Mouse (Mus musculus) liver, embryonic 11.5 days (tissue): ENCODE data around the gene Erc2. TPM values are rescaled to one million over a fixed set of nuclear protein-coding genes. Genes with fewer than 3 reads are reported as not detected.

Experiments
- ATAC-seq: fragments of 200-750 bp; cut with Nextera tagmentation; replicated peaks from 2 replicates; pipeline ENCODE4 v1.8.0; 2017; ENCODE audit warnings: moderate number of reproducible peaks, mild to moderate bottlenecking, moderate TSS enrichment, moderate library complexity; ENCODE audit not compliant: low FRiP score
- DNase-seq: peaks from one replicate; pipeline ENCODE4 v3.0.0-alpha.2; 2017; ENCODE audit warnings: low spot score
- H3K27ac ChIP-seq: fragments of 300-500 bp; sonication (generic); 2 replicates; pipeline ENCODE4 v1.5.1; 2014; ENCODE audit warnings: mild to moderate bottlenecking, low read depth, low read length, control low read depth
- H3K27me3 ChIP-seq: fragments of 300-500 bp; sonication (generic); replicated peaks from 2 replicates; pipeline ENCODE4 v1.6.1; 2014; ENCODE audit warnings: low read length, mixed read lengths; ENCODE audit not compliant: control insufficient read depth, insufficient read depth
- H3K36me3 ChIP-seq: fragments of 300-500 bp; sonication (generic); 2 replicates; pipeline ENCODE4 v1.6.1; 2014; ENCODE audit warnings: mild to moderate bottlenecking, low read length, moderate library complexity, mixed read lengths; ENCODE audit not compliant: control insufficient read depth, insufficient read depth
- H3K4me1 ChIP-seq: fragments of 300-500 bp; sonication (generic); replicated peaks from 2 replicates; pipeline ENCODE4 v1.6.1; 2014; ENCODE audit warnings: low read length, mixed read lengths; ENCODE audit not compliant: control insufficient read depth, insufficient read depth
- H3K4me2 ChIP-seq: fragments of 300-500 bp; sonication (generic); 2 replicates; pipeline ENCODE4 v1.6.1; 2014; ENCODE audit warnings: mild to moderate bottlenecking, control low read depth, moderate library complexity
- H3K4me3 ChIP-seq: fragments of 300-500 bp; sonication (generic); 2 replicates; pipeline ENCODE4 v1.5.1; 2014; ENCODE audit warnings: low read depth, low read length, control low read depth
- H3K9ac ChIP-seq: fragments of 300-500 bp; sonication (generic); 2 replicates; pipeline ENCODE4 v1.6.1; 2014; ENCODE audit warnings: low read depth, low read length, control low read depth
- H3K9me3 ChIP-seq: fragments of 300-500 bp; sonication (generic); 2 replicates; pipeline ENCODE4 v1.6.1; 2016; ENCODE audit warnings: low read length, inconsistent platforms, mixed read lengths; ENCODE audit not compliant: control insufficient read depth
- WGBS: fragments of 180-500 bp; shearing (Covaris S2); extraction: QIAGEN DNeasy Blood & Tissue Kit; methylation state at CpG from one replicate; pipeline ENCODE4 v1.1.7; 2014; 5-methylcytosine and 5-hydroxymethylcytosine counted together
- polyA plus RNA-seq: library from polyadenylated mRNA; unstranded; fragments of >200 nt; fragmentation: Nextera tagmentation; extraction: Ambion mirVana; gene quantifications from 2 replicates; pipeline ENCODE4 v1.2.1, GENCODE M21; 2014

Gene Erc2
- polyA plus RNA-seq, 1 experiment from 2014 or later, result 1.6 TPM

GRCm38 (mm10) chr14:28300095-28300494 is 677.9 kb downstream of the Erc2 start:
- ATAC-seq (no peak), DNase-seq (no peak)
- no peaks in the 10 kb centered on the region for H3K36me3 ChIP-seq
- H3K4me2 ChIP-seq, result no peak overlapping the region
- WGBS, result 70% methylated on average over 6 of the region's 6 CpGs
- H3K27ac ChIP-seq, result no peak overlapping the region
- no peaks in the 10 kb centered on the region for H3K27me3 ChIP-seq
- no peak overlapping the region for H3K4me3 ChIP-seq
- H3K4me1 ChIP-seq, result no peaks in the 10 kb centered on the region
- H3K9me3 ChIP-seq, result no peaks in the 10 kb centered on the region
- no peak overlapping the region for H3K9ac ChIP-seq

GRCm38 (mm10) chr14:28301251-28301650 is 679.0 kb downstream of the Erc2 start:
- 34% methylated on average over 5 of the region's 5 CpGs for WGBS

GRCm38 (mm10) chr14:28304131-28304530 is 681.9 kb downstream of the Erc2 start:
- no peaks in the 10 kb centered on the region for H3K9me3 ChIP-seq
- H3K4me1 ChIP-seq, result no peaks in the 10 kb centered on the region
- WGBS, result 70% methylated on average over 5 of the region's 5 CpGs
- ATAC-seq (no peak), DNase-seq (no peak)
- H3K27ac ChIP-seq, result no peak overlapping the region
- H3K4me3 ChIP-seq, result no peak overlapping the region
- no peaks in the 10 kb centered on the region for H3K36me3 ChIP-seq
- no peak overlapping the region for H3K4me2 ChIP-seq
- H3K27me3 ChIP-seq, result no peaks in the 10 kb centered on the region
- H3K9ac ChIP-seq, result no peak overlapping the region

More at GRCm38 (mm10) chr14:28301251-28301650, 679.0 kb downstream of the Erc2 start:
- Histone ChIP-seq H3K4me2 (no peak overlapping the region), H3K36me3 (no peaks in the 10 kb centered on the region), H3K4me1 (no peaks in the 10 kb centered on the region), H3K27ac (no peak overlapping the region), H3K4me3 (no peak overlapping the region), H3K27me3 (no peaks in the 10 kb centered on the region), H3K9ac (no peak overlapping the region), H3K9me3 (no peaks in the 10 kb centered on the region)
- DNase-seq (no peak), ATAC-seq (no peak)

- Histone ChIP-seq H3K4me2 (no peak overlapping the region), H3K27ac (no peak overlapping the region), H3K4me1 (no peaks in the 10 kb centered on the region), H3K4me3 (no peak overlapping the region), H3K36me3 (no peaks in the 10 kb centered on the region), H3K9me3 (no peaks in the 10 kb centered on the region), H3K9ac (no peak overlapping the region), H3K27me3 (no peaks in the 10 kb centered on the region)
- DNase-seq (no peak), ATAC-seq (no peak)
- WGBS, result 73% methylated on average over 1 of the region's 1 CpGs
Measured at GRCm38 (mm10) chr14:28308661-28309060, 686.4 kb downstream of the Erc2 start.

GRCm38 (mm10) chr14:28316851-28317250 is 694.6 kb downstream of the Erc2 start:
- 83% methylated on average over 7 of the region's 7 CpGs for WGBS
- no peaks in the 10 kb centered on the region for H3K4me1 ChIP-seq
- H3K4me3 ChIP-seq, result no peak overlapping the region
- no peaks in the 10 kb centered on the region for H3K27me3 ChIP-seq
- no peak overlapping the region for H3K9ac ChIP-seq
- no peaks in the 10 kb centered on the region for H3K9me3 ChIP-seq
- no peak overlapping the region for H3K4me2 ChIP-seq
- no peak for ATAC-seq
- no peak for DNase-seq
- no peak overlapping the region for H3K27ac ChIP-seq
- H3K36me3 ChIP-seq, result no peaks in the 10 kb centered on the region

- no peaks in the 10 kb centered on the region for H3K36me3 ChIP-seq
- DNase-seq (no peak), ATAC-seq (no peak)
- H3K27me3 ChIP-seq, result no peaks in the 10 kb centered on the region
- H3K27ac ChIP-seq, result no peak overlapping the region
- no peak overlapping the region for H3K4me3 ChIP-seq
- no peaks in the 10 kb centered on the region for H3K4me1 ChIP-seq
- WGBS, result 84% methylated on average over 5 of the region's 5 CpGs
- H3K9me3 ChIP-seq, result no peaks in the 10 kb centered on the region
- H3K9ac ChIP-seq, result no peak overlapping the region
- no peak overlapping the region for H3K4me2 ChIP-seq
Measured at GRCm38 (mm10) chr14:28321916-28322534, 699.8 kb downstream of the Erc2 start.

GRCm38 (mm10) chr14:28323243-28323642 is 701.0 kb downstream of the Erc2 start:
- DNase-seq (no peak), ATAC-seq (no peak)
- H3K4me1 ChIP-seq, result no peaks in the 10 kb centered on the region
- H3K4me2 ChIP-seq, result no peak overlapping the region
- no peaks in the 10 kb centered on the region for H3K27me3 ChIP-seq
- H3K36me3 ChIP-seq, result no peaks in the 10 kb centered on the region
- no peak overlapping the region for H3K9ac ChIP-seq
- no peaks in the 10 kb centered on the region for H3K9me3 ChIP-seq
- H3K27ac ChIP-seq, result no peak overlapping the region
- H3K4me3 ChIP-seq, result no peak overlapping the region
- 77% methylated on average over 2 of the region's 2 CpGs for WGBS

- no peaks in the 10 kb centered on the region for H3K36me3 ChIP-seq
- no peaks in the 10 kb centered on the region for H3K4me1 ChIP-seq
- H3K4me3 ChIP-seq, result no peak overlapping the region
- no peaks in the 10 kb centered on the region for H3K27me3 ChIP-seq
- ATAC-seq (no peak), DNase-seq (no peak)
- H3K9ac ChIP-seq, result no peak overlapping the region
- no peak overlapping the region for H3K27ac ChIP-seq
- no peak overlapping the region for H3K4me2 ChIP-seq
- WGBS, result 57% methylated on average over 2 of the region's 2 CpGs
- no peaks in the 10 kb centered on the region for H3K9me3 ChIP-seq
Measured at GRCm38 (mm10) chr14:28323727-28324126, 701.5 kb downstream of the Erc2 start.

GRCm38 (mm10) chr14:28326456-28326855 is 704.2 kb downstream of the Erc2 start:
- H3K9me3 ChIP-seq, result no peaks in the 10 kb centered on the region
- DNase-seq (no peak), ATAC-seq (no peak)
- H3K4me2 ChIP-seq, result no peak overlapping the region
- H3K4me1 ChIP-seq, result no peaks in the 10 kb centered on the region
- WGBS, result 78% methylated on average over 7 of the region's 7 CpGs
- no peak overlapping the region for H3K4me3 ChIP-seq
- no peaks in the 10 kb centered on the region for H3K36me3 ChIP-seq
- H3K27ac ChIP-seq, result no peak overlapping the region
- H3K27me3 ChIP-seq, result no peaks in the 10 kb centered on the region
- no peak overlapping the region for H3K9ac ChIP-seq
